Mouse (Mus musculus) lung, postnatal 0 days (tissue): Measurements from ENCODE around the gene Slc23a2. TPM values are rescaled to one million over a fixed set of nuclear protein-coding genes. Genes with fewer than 3 reads are reported as not detected.

Source experiments
- ATAC-seq: fragments of 200-750 bp; cut with Nextera tagmentation; 2 replicates; pipeline ENCODE4 v1.8.0; 2017; ENCODE audit warnings: moderate library complexity
- DNase-seq: peaks from one replicate; pipeline ENCODE4 v3.0.0-alpha.2; 2016; ENCODE audit warnings: low spot score
- H3K27ac ChIP-seq: fragments of 300-500 bp; sonication (generic); 2 replicates; pipeline ENCODE4 v1.5.1; 2014; ENCODE audit warnings: antibody characterized with exemption, mild to moderate bottlenecking, low read length, mixed read lengths
- H3K27me3 ChIP-seq: fragments of 300-500 bp; sonication (generic); replicated peaks from 2 replicates; pipeline ENCODE4 v1.6.1; 2014; ENCODE audit warnings: low read length, mixed read lengths; ENCODE audit not compliant: insufficient read depth
- H3K36me3 ChIP-seq: fragments of 300-500 bp; sonication (generic); 2 replicates; pipeline ENCODE4 v1.6.1; 2014; ENCODE audit warnings: low read length, mixed read lengths; ENCODE audit not compliant: insufficient read depth
- H3K4me1 ChIP-seq: fragments of 300-500 bp; sonication (generic); 2 replicates; pipeline ENCODE4 v1.6.1; 2014; ENCODE audit warnings: antibody characterized with exemption, low read depth, low read length, mixed read lengths; ENCODE audit not compliant: insufficient read depth
- H3K4me2 ChIP-seq: fragments of 300-500 bp; sonication (generic); replicated peaks from 2 replicates; pipeline ENCODE4 v1.6.1; 2014; ENCODE audit warnings: low read depth, mild to moderate bottlenecking, low read length, moderate library complexity, mixed read lengths
- H3K4me3 ChIP-seq: fragments of 300-500 bp; sonication (generic); 2 replicates; pipeline ENCODE4 v1.5.1; 2014; ENCODE audit warnings: low read depth, low read length
- H3K9ac ChIP-seq: fragments of 300-500 bp; sonication (generic); replicated peaks from 2 replicates; pipeline ENCODE4 v1.6.1; 2014; ENCODE audit warnings: low read depth, mild to moderate bottlenecking
- H3K9me3 ChIP-seq: fragments of 300-500 bp; sonication (generic); 2 replicates; pipeline ENCODE4 v1.6.1; 2016; ENCODE audit warnings: low read length, mixed read lengths
- CTCF ChIP-seq: IDR thresholded peaks from 2 replicates; pipeline ENCODE4 v1.5.1; 2016; ENCODE audit warnings: antibody characterized with exemption, mild to moderate bottlenecking
- EP300 ChIP-seq: IDR thresholded peaks from 2 replicates; pipeline ENCODE4 v1.6.1; 2016; ENCODE audit warnings: antibody characterized with exemption, mild to moderate bottlenecking, control low read depth
- WGBS: fragments of 180-500 bp; shearing (Covaris S2); extraction: QIAGEN DNeasy Blood & Tissue Kit; methylation state at CpG from one replicate; pipeline ENCODE4 v1.1.7; 2014; 5-methylcytosine and 5-hydroxymethylcytosine counted together
- polyA plus RNA-seq: library from polyadenylated mRNA; unstranded; fragments of >200 nt; fragmentation: Nextera tagmentation; extraction: Ambion mirVana; gene quantifications from 2 replicates; pipeline ENCODE4 v1.2.1, GENCODE M21; 2015

The Slc23a2 gene
- polyA plus RNA-seq, 1 experiment from 2014 or later = 35.8 TPM

GRCm38 (mm10) chr2:132007475-132007819 is 137.5 kb downstream of the Slc23a2 start:
- TF ChIP-seq EP300 (no peak), CTCF (no peak)
- H3K9me3 ChIP-seq = no peaks in the 10 kb centered on the region
- peaks cover 25% of the 10 kb centered on the region for H3K4me1 ChIP-seq
- H3K27me3 ChIP-seq = no peaks in the 10 kb centered on the region
- no peak overlapping the region for H3K4me3 ChIP-seq
- no peak for ATAC-seq
- no peak for DNase-seq
- H3K4me2 ChIP-seq = no peak overlapping the region
- H3K36me3 ChIP-seq = no peaks in the 10 kb centered on the region
- H3K27ac ChIP-seq = peak overlapping the region; percentile 73
- 42% methylated on average over 6 of the region's 6 CpGs for WGBS
- H3K9ac ChIP-seq = no peak overlapping the region

GRCm38 (mm10) chr2:132006561-132007474 is 138.1 kb downstream of the Slc23a2 start:
- TF ChIP-seq CTCF (no peak), EP300 (peak; percentile 100)
- WGBS = 52% methylated on average over 18 of the region's 18 CpGs
- Histone ChIP-seq H3K27ac (peak overlapping the region; percentile 90), H3K27me3 (no peaks in the 10 kb centered on the region), H3K9me3 (no peaks in the 10 kb centered on the region), H3K4me2 (no peak overlapping the region), H3K36me3 (peaks cover 2% of the 10 kb centered on the region; the same call in 1 of the 2 replicates), H3K4me3 (no peak overlapping the region), H3K9ac (no peak overlapping the region), H3K4me1 (peaks cover 27% of the 10 kb centered on the region)
- peak; percentile 89 for ATAC-seq
- DNase-seq = peak; percentile 97

GRCm38 (mm10) chr2:132005445-132005844 is 139.5 kb downstream of the Slc23a2 start:
- Histone ChIP-seq H3K4me2 (no peak overlapping the region), H3K9me3 (no peaks in the 10 kb centered on the region), H3K27ac (peak overlapping the region; percentile 90), H3K36me3 (peaks cover 4% of the 10 kb centered on the region; the same call in 1 of the 2 replicates), H3K4me1 (peaks cover 30% of the 10 kb centered on the region), H3K9ac (0 out of 2 replicates have a peak overlapping the region, but pooled peaks have one; percentile 2), H3K27me3 (no peaks in the 10 kb centered on the region), H3K4me3 (no peak overlapping the region)
- no peak for DNase-seq
- WGBS = 63% methylated on average over 4 of the region's 4 CpGs
- no peak for ATAC-seq
- TF ChIP-seq CTCF (no peak), EP300 (no peak)

- WGBS = 75% methylated on average over 9 of the region's 9 CpGs
- TF ChIP-seq CTCF (no peak), EP300 (peak; percentile 98)
- Histone ChIP-seq H3K4me2 (no peak overlapping the region), H3K27ac (peak overlapping the region; percentile 90), H3K27me3 (no peaks in the 10 kb centered on the region), H3K9ac (no peak overlapping the region), H3K4me1 (peaks cover 30% of the 10 kb centered on the region), H3K9me3 (no peaks in the 10 kb centered on the region), H3K4me3 (no peak overlapping the region), H3K36me3 (peaks cover 7% of the 10 kb centered on the region; the same call in 1 of the 2 replicates)
- DNase-seq = peak; percentile 89
- ATAC-seq = peak; percentile 62
Observed at GRCm38 (mm10) chr2:132004495-132005136, 140.3 kb downstream of the Slc23a2 start.

- TF ChIP-seq EP300 (no peak), CTCF (no peak)
- ATAC-seq (no peak), DNase-seq (no peak)
- Histone ChIP-seq H3K4me3 (no peak overlapping the region), H3K9ac (no peak overlapping the region), H3K9me3 (no peaks in the 10 kb centered on the region), H3K36me3 (peaks cover 9% of the 10 kb centered on the region; the same call in 1 of the 2 replicates), H3K4me1 (peaks cover 30% of the 10 kb centered on the region), H3K27me3 (no peaks in the 10 kb centered on the region), H3K27ac (peak overlapping the region; percentile 90), H3K4me2 (no peak overlapping the region)
- WGBS = 52% methylated on average over 5 of the region's 5 CpGs
Observed at GRCm38 (mm10) chr2:132003916-132004315, 141.0 kb downstream of the Slc23a2 start.

Other genes starting within 250 kb of the Slc23a2 start
- 135 and 142 TPM in 2 replicates for gene Prnp, start 235.2 kb downstream of the Slc23a2 start, polyA plus RNA-seq
- not detected in 2 replicates for gene Prn, start 235.2 kb downstream of the Slc23a2 start, polyA plus RNA-seq
- 3.5 and 6.0 TPM in 2 replicates for gene Prnd, start 194.2 kb downstream of the Slc23a2 start, polyA plus RNA-seq
- gene Rassf2, start 114.8 kb downstream of the Slc23a2 start, polyA plus RNA-seq = 10.0 and 15.2 TPM in 2 replicates
- gene Tmem230, start 102.7 kb upstream of the Slc23a2 start, polyA plus RNA-seq = 39.6 and 41.7 TPM in 2 replicates
- gene Pcna, start 108.2 kb upstream of the Slc23a2 start, polyA plus RNA-seq = 74.7 and 76.4 TPM in 2 replicates
- 32.3 and 37.0 TPM in 2 replicates for gene Cds2, start 118.0 kb upstream of the Slc23a2 start, polyA plus RNA-seq
- not detected in 2 replicates for gene Prokr2, start 240.3 kb upstream of the Slc23a2 start, polyA plus RNA-seq